Mouse (Mus musculus) hindbrain, embryonic 11.5 days (tissue): ENCODE measurements around the gene Thsd7b. TPM values are rescaled to one million over a fixed set of nuclear protein-coding genes. Genes with fewer than 3 reads are reported as not detected.

ENCODE experiments used
- ATAC-seq: fragments of 200-750 bp; cut with Nextera tagmentation; 2 replicates; pipeline ENCODE4 v1.8.0; 2017; ENCODE audit warnings: mild to moderate bottlenecking, moderate TSS enrichment, moderate library complexity; ENCODE audit not compliant: low FRiP score
- DNase-seq: peaks from one replicate; pipeline ENCODE4 v3.0.0-alpha.2; 2015; ENCODE audit warnings: low spot score
- H3K27ac ChIP-seq: fragments of 300-500 bp; sonication (generic); 2 replicates; pipeline ENCODE4 v1.5.1; 2014; ENCODE audit warnings: mild to moderate bottlenecking, low read depth, low read length
- H3K27me3 ChIP-seq: fragments of 300-500 bp; sonication (generic); 2 replicates; pipeline ENCODE4 v1.6.1; 2014; ENCODE audit warnings: mild to moderate bottlenecking, low read length, moderate library complexity, mixed read lengths; ENCODE audit not compliant: control insufficient read depth, insufficient read depth
- H3K36me3 ChIP-seq: fragments of 300-500 bp; sonication (generic); 2 replicates; pipeline ENCODE4 v1.6.1; 2014; ENCODE audit warnings: mild to moderate bottlenecking, low read length, moderate library complexity, mixed read lengths; ENCODE audit not compliant: control insufficient read depth, insufficient read depth
- H3K4me1 ChIP-seq: fragments of 300-500 bp; sonication (generic); replicated peaks from 2 replicates; pipeline ENCODE4 v1.6.1; 2014; ENCODE audit warnings: low read length, mixed read lengths; ENCODE audit not compliant: control insufficient read depth, insufficient read depth
- H3K4me2 ChIP-seq: fragments of 300-500 bp; sonication (generic); replicated peaks from 2 replicates; pipeline ENCODE4 v1.6.1; 2014; ENCODE audit warnings: mild to moderate bottlenecking, low read depth, low read length
- H3K4me3 ChIP-seq: fragments of 300-500 bp; sonication (generic); 2 replicates; pipeline ENCODE4 v1.5.1; 2014; ENCODE audit warnings: low read depth, low read length
- H3K9ac ChIP-seq: fragments of 300-500 bp; sonication (generic); 2 replicates; pipeline ENCODE4 v1.6.1; 2014; ENCODE audit warnings: low read depth, low read length
- H3K9me3 ChIP-seq: fragments of 300-500 bp; sonication (generic); 2 replicates; pipeline ENCODE4 v1.6.1; 2016; ENCODE audit warnings: low read length; ENCODE audit not compliant: control insufficient read depth
- WGBS: fragments of 180-500 bp; shearing (Covaris S2); extraction: QIAGEN DNeasy Blood & Tissue Kit; methylation state at CpG from one replicate; pipeline ENCODE4 v1.1.7; 2014; 5-methylcytosine and 5-hydroxymethylcytosine counted together
- polyA plus RNA-seq: library from polyadenylated mRNA; unstranded; fragments of >200 nt; fragmentation: Nextera tagmentation; extraction: Ambion mirVana; gene quantifications from 2 replicates; pipeline ENCODE4 v1.2.1, GENCODE M21; 2014

Gene Thsd7b
- polyA plus RNA-seq, 1 experiment from 2014 or later, result 14.0 TPM

GRCm38 (mm10) chr1:129538970-129539369 is 265.9 kb downstream of the Thsd7b start:
- Histone ChIP-seq H3K27me3 (no peaks in the 10 kb centered on the region), H3K9me3 (no peaks in the 10 kb centered on the region), H3K4me1 (no peaks in the 10 kb centered on the region), H3K4me2 (no peak overlapping the region), H3K36me3 (no peaks in the 10 kb centered on the region), H3K9ac (no peak overlapping the region), H3K4me3 (no peak overlapping the region), H3K27ac (no peak overlapping the region)
- DNase-seq, result no peak
- ATAC-seq, result no peak
- 85% methylated on average over 4 of the region's 4 CpGs for WGBS

DNA sequence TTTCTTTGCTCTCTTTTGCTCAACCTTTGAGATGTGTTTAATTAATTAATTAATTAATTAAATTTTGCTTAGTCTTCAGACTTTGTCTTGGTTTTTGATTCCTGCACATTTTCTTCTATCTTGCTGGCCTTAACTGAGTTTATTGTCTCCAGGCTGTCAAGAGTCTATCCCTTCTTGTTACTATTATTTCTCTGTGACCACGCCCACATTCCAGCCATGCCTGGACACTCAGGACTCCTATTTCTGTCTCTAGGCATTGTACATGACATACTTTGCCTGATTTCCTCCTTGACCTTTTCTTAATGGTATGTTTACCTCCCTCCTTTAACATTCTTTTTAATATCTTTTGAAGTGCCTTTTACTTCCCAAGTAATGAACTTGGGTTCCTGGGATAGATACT is 267.6 kb downstream of the Thsd7b start:
- Histone ChIP-seq H3K9ac (no peak overlapping the region), H3K9me3 (no peaks in the 10 kb centered on the region), H3K4me1 (no peaks in the 10 kb centered on the region), H3K27ac (no peak overlapping the region), H3K4me3 (no peak overlapping the region), H3K4me2 (no peak overlapping the region), H3K27me3 (no peaks in the 10 kb centered on the region), H3K36me3 (no peaks in the 10 kb centered on the region)
- no peak for DNase-seq
- WGBS, result 58% methylated on average over 1 of the region's 1 CpGs
- no peak for ATAC-seq

DNA sequence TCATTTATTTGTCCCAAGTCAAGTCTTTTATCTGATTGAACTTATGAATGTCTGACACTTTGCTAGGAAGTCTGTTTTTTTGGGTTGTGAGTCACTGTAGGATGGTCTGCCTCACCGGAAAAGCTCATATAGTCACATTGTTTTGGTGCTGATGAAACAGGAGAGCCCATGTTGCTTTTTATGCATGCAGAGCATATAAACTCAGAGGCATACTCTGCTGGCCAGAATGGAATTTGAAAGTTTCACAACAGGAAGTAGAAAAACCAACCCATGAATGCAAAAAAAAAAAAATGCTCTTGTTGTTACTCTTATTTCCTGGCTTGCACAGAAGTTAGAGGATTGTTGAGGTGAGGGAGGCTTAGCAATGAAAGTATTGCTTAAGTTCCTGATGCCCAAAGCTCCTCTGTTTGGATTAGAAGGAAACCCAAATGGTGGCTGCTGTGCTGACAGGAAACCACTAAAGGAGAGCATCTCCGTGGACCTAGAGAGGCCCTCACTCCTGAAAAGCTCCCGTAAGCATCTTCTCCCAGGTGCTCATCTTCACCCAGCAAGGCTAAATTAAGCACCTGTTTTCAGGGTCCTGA is 269.6 kb downstream of the Thsd7b start:
- H3K9ac ChIP-seq, result no peak overlapping the region
- no peaks in the 10 kb centered on the region for H3K27me3 ChIP-seq
- no peaks in the 10 kb centered on the region for H3K36me3 ChIP-seq
- no peak overlapping the region for H3K4me3 ChIP-seq
- H3K4me2 ChIP-seq, result no peak overlapping the region
- no peak for ATAC-seq
- WGBS, result 89% methylated on average over 3 of the region's 3 CpGs
- DNase-seq, result no peak
- no peaks in the 10 kb centered on the region for H3K4me1 ChIP-seq
- H3K27ac ChIP-seq, result no peak overlapping the region
- no peaks in the 10 kb centered on the region for H3K9me3 ChIP-seq

DNA sequence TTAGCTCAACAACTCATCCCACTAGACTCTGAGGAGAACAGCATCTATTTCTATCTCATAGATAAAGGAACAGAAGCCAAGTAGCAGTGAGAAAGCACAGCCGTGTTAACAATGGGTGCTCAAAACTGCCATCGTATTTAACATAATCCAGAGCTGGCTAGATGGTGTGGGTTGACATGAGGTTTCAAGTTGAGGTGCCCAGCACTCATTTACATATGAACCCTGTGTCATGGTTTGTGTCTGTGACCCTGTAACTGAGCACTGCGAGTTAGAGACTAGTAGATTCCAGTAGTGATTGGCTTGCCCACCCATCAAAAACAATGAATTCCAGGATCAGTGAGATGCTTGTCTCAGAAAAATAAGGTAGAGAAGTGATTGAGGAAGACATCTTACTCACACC is 270.1 kb downstream of the Thsd7b start:
- no peak overlapping the region for H3K9ac ChIP-seq
- WGBS, result 86% methylated on average over 3 of the region's 3 CpGs
- no peak overlapping the region for H3K4me2 ChIP-seq
- no peaks in the 10 kb centered on the region for H3K36me3 ChIP-seq
- H3K9me3 ChIP-seq, result no peaks in the 10 kb centered on the region
- H3K27ac ChIP-seq, result no peak overlapping the region
- no peak for ATAC-seq
- no peaks in the 10 kb centered on the region for H3K27me3 ChIP-seq
- DNase-seq, result no peak
- H3K4me1 ChIP-seq, result no peaks in the 10 kb centered on the region
- no peak overlapping the region for H3K4me3 ChIP-seq

GRCm38 (mm10) chr1:129558054-129558453 is 285.0 kb downstream of the Thsd7b start:
- no peak for ATAC-seq
- DNase-seq, result no peak
- no peaks in the 10 kb centered on the region for H3K36me3 ChIP-seq
- no peak overlapping the region for H3K4me2 ChIP-seq
- no peak overlapping the region for H3K9ac ChIP-seq
- no peaks in the 10 kb centered on the region for H3K4me1 ChIP-seq
- 92% methylated on average over 4 of the region's 4 CpGs for WGBS
- no peaks in the 10 kb centered on the region for H3K27me3 ChIP-seq
- no peak overlapping the region for H3K4me3 ChIP-seq
- H3K9me3 ChIP-seq, result no peaks in the 10 kb centered on the region
- no peak overlapping the region for H3K27ac ChIP-seq

DNA sequence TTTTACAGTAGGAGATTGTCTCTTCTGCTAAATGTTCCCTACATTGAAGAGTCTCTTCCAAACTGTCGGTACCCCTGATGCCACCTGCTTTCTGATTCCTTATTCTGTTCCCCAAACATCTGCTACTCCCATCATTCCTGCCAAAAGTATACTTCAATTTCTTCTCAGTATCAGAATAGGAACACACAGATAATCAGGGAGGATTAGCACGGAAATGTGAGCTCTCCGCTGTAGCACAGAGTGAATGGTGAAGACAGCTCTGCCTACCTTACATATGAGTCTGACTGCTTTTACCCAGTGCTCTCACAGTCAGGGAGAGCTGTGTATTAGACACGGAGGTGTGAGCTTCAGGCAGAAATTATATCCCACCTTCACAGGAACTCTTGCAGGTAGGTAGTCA is 286.0 kb downstream of the Thsd7b start:
- H3K4me1 ChIP-seq, result no peaks in the 10 kb centered on the region
- H3K27me3 ChIP-seq, result no peaks in the 10 kb centered on the region
- H3K27ac ChIP-seq, result no peak overlapping the region
- no peak overlapping the region for H3K4me3 ChIP-seq
- H3K36me3 ChIP-seq, result no peaks in the 10 kb centered on the region
- H3K4me2 ChIP-seq, result no peak overlapping the region
- ATAC-seq (no peak), DNase-seq (no peak)
- no peak overlapping the region for H3K9ac ChIP-seq
- whole genome bisulfite sequencing, result 90% methylated on average over 4 of the region's 4 CpGs
- H3K9me3 ChIP-seq, result no peaks in the 10 kb centered on the region

GRCm38 (mm10) chr1:129559812-129560211 is 286.7 kb downstream of the Thsd7b start:
- ATAC-seq, result no peak
- no peak for DNase-seq
- Histone ChIP-seq H3K27ac (no peak overlapping the region), H3K9ac (no peak overlapping the region), H3K4me2 (no peak overlapping the region), H3K4me3 (no peak overlapping the region), H3K9me3 (no peaks in the 10 kb centered on the region), H3K36me3 (no peaks in the 10 kb centered on the region), H3K27me3 (no peaks in the 10 kb centered on the region), H3K4me1 (no peaks in the 10 kb centered on the region)
- WGBS, result 71% methylated on average over 3 of the region's 3 CpGs

GRCm38 (mm10) chr1:129562707-129563106 is 289.6 kb downstream of the Thsd7b start:
- Histone ChIP-seq H3K4me2 (no peak overlapping the region), H3K27ac (no peak overlapping the region), H3K9me3 (no peaks in the 10 kb centered on the region), H3K36me3 (no peaks in the 10 kb centered on the region), H3K27me3 (no peaks in the 10 kb centered on the region), H3K9ac (no peak overlapping the region), H3K4me3 (no peak overlapping the region), H3K4me1 (no peaks in the 10 kb centered on the region)
- ATAC-seq, result no peak
- no peak for DNase-seq
- 93% methylated on average over 1 of the region's 1 CpGs for WGBS

DNA sequence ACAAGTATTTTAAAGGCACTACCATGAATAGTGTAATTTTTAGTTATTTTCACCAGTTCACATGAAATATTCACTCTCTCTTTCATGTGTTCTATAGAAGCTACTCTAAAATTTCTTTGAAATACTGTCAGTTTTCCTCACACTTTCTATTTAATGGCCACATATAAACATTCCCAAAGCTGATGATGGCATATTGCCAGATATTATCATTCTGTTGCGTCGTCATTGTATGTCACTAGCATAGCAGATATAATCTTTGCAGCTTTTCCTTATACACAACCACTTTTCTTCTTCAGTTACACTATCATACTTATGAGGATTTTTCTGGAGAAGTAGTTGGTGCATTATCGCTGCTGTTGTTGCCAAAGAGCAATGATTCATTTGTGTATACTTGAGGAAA is 297.4 kb downstream of the Thsd7b start:
- H3K4me2 ChIP-seq, result no peak overlapping the region
- H3K4me1 ChIP-seq, result no peaks in the 10 kb centered on the region
- no peak for ATAC-seq
- H3K4me3 ChIP-seq, result no peak overlapping the region
- H3K27me3 ChIP-seq, result no peaks in the 10 kb centered on the region
- no peak overlapping the region for H3K27ac ChIP-seq
- 88% methylated on average over 3 of the region's 3 CpGs for WGBS
- H3K9me3 ChIP-seq, result no peaks in the 10 kb centered on the region
- H3K36me3 ChIP-seq, result no peaks in the 10 kb centered on the region
- DNase-seq, result no peak
- no peak overlapping the region for H3K9ac ChIP-seq
